Mouse (Mus musculus) ovary, postnatal 10 days (tissue): ENCODE results near the gene Acot2.
"Not testable (repeated sequence)": the region's sequence is repeated elsewhere in the genome, so short reads cannot be mapped to it uniquely, and the experiment has no call there.

Experiments
- DNase-seq: peaks from one replicate; pipeline ENCODE4 v3.0.0; 2022; ENCODE audit warnings: low spot score

Gene Acot2

DNA sequence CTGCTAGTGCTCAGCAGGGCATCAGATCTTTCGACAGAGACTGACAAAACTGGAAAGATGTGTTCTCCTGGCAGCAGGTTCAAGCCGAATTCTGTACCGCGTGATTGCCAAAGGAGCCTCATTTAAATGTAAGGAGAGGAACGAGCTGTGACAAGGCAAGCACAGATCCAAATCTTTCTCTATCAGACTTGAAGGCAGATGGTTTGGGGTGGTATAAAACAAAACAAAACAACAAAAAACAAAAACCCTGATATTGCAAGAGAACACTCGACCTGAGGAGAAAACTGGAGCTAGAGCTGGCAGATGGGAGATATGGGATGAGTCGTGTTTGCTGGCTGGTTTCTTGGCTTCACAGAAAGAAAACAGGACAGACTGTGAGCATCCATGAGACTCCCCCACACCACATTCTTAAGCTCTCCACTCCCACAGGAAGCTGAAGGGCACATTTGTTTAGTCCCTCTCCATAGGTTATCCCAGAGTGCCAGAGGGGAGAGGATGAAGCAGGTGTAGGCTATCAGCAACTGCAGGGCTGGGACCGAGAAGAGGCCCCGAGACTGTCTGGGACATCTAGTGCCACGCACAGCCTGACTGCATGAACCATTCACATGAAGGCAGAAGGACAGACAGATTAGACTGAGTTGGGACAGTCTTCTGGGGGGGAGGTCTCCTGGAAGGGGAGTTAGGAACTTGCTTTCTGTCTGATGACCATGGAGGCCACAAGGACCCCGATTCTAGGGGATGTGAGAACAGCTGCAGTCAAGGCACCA is 10.9 kb downstream of the Acot2 start:
- DNase-seq, result no peak

DNA sequence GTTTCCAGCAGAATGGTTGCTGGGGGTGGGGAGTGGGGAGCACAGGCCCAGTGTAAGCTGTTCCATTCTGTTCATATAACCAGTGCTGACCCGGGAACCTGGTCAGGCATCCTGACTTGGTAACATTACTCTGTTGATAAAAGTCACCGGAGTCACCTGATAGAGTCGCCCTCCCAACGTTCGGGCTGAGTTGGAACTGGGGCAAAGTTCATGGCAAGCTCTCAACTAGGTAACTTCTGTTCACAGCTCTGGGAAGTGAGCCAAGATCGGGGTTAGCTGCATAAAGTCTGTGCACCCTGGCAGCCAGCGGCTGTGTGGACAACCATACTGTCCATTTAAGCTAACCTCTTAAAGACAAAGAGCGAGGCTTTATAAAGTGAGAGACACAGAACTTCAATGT is 11.6 kb downstream of the Acot2 start:
- not testable (repeated sequence) for DNase-seq

DNA sequence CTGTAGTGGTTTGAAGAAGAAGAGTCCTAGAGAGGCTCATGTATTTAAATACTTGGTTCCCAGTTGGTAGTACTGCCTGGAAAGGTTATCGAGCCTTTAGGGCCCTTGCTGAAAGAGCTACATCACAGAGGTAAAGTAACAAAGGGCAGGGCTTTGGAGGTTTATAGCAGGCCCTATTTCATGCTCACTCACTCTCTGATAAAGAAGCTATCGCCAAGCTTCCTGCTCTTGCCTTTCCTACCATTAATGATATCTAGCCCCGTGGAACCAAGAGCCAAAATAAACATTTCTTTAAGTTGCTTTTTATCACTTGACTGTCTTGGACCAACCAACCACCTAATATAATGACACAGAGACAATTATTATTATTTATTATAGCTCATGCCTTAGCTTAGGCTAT is 12.8 kb downstream of the Acot2 start:
- no peak for DNase-seq

DNA sequence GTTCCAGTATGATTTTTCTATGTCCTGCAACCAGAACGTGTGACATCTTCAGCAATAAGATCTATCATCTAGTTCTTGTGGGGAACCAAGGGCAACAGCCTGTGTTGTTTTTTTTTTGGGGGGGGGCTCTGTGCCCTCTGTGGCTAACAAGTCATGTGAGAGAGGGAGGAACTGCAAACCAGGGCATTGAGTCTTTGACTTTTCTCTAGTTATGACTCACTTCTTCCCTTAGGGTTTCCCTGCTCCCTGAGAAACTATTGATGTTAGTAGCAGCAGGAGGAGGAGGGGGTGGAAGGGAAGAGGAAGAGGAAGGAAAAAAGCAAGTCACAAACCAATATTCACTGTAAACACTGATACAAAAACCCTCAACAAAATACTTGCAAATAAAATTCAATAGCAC is 16.2 kb downstream of the Acot2 start:
- DNase-seq, result no peak

DNA sequence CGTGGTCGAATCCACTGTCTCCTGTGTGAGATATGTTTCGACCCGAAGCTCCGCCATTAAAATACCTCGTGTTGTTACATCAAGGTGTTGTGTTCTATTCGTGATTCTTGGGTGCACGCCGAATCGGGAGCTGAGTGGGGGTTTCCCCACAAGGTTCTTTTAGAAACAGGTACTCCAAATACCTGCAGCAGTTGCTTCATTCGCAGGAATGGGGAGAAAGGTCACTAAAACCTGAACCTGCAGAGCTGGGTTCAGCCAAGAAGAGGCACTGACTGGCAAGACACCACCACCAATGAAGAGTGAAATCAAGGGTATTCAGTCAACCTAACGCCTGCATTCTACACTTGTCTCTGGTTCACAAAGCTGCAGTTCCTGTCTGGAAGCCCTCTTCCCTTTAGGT is 20.6 kb downstream of the Acot2 start:
- DNase-seq, result no peak

DNA sequence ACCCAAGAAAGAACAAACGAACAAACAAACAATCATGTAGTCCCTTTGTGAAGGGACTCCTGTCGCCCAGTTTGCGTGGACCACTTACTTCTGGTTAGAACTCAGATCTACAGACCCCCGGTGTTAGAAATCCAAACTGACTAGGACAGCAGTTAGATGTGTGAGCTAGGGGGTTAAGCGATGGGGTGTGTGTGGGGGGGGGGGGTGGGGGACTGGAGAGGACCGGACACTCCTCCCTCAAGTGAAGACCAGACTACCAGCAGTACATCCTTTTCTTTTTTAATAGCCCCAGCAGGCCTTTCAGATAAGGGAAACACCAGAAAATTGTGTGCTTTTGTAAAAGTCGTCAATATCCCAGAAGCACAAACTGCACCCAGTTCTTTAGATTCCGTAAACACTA is 21.1 kb downstream of the Acot2 start:
- DNase-seq, result no peak

DNA sequence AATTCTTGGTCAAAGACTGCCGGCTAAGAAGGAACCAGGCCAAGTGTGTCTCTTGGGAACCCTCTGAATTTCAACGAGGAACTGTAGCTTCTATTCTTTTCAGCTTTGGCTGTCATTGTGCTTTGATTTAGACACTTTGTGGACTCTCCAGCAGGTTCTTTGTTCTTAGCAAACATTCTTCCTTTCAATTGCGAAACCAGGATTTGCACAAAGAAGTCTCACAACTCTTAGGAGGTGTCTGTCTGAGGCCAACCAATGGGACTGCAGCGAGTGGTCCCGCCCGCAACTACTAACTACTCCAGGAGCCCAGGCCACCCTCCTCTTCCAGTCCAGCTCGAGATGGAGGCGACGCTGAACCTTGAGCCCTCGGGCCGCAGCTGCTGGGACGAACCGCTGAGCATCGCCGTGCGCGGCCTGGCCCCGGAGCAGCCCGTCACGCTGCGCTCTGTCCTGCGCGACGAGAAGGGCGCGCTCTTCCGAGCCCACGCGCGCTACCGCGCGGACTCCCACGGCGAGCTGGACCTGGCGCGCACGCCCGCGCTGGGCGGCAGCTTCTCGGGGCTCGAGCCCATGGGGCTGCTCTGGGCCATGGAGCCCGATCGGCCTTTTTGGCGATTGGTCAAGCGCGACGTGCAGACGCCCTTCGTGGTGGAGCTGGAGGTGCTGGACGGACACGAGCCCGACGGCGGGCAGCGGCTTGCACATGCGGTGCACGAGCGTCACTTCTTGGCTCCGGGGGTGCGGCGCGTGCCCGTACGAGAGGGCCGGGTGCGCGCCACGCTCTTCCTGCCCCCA is 21.7 kb downstream of the Acot2 start, which contains the start of gene Acot1:
Gene Acot1 (plus strand): TSS at position 320 of the 795 bp plus-strand sequence.
- DNase-seq, result peak; percentile 22

DNA sequence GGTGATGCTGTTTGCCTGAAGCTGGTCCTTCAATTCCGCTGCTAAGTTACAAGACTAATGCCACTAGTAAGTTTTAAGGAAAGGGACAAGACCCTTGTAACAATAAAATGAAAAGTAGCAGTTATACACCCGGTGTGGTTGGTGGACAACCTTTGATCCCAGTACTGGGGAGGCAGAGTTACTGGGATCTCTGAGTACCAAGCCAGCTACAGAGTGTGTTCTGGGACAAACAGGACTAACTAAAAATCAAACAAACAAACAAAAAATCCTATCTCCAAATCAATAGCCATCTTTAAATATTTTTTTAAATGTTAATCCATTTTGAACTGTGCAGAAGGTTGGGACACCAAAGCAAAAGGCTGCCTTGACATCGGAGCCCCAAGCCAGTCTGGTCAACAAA is 22.5 kb downstream of the Acot2 start:
- DNase-seq, result no peak

DNA sequence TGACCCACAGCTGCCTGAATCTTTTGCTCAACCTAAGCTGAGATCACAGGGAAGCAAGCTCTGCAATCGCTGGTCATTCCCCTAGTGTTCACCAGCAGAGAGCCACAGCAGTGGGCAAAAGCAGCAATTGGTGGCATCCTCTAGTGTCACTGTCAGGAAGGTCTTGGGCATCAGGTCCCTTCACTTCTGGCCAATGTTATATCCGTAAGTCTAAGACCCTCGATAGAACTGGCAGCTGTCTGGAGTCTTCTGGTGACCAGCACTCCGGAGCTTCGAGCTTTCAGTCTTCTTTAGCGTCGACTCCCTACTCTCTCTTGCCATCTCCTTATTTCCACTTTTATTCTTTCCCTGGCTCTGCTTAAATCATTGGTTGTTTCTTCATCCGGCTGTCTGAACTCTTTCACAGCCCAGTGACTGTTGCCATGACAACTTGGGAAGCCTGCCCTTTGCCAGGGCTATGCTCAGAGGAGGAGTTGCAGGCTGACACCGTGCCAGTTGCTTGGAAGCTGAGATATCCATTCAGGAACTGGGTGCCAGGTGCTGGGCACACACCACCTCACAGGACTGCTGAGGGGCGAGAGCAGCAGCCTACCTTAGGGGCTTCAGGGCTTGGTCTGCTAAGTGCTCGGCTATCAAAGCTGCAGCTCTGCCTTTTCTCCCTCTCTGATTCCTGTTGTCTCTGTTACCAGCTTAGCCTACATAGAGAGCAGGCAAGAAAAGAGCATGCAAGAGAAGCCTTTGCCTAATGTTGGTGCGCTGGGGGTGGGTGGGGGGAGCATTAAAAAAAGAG is 23.8 kb downstream of the Acot2 start:
- peak; percentile 40 for DNase-seq

DNA sequence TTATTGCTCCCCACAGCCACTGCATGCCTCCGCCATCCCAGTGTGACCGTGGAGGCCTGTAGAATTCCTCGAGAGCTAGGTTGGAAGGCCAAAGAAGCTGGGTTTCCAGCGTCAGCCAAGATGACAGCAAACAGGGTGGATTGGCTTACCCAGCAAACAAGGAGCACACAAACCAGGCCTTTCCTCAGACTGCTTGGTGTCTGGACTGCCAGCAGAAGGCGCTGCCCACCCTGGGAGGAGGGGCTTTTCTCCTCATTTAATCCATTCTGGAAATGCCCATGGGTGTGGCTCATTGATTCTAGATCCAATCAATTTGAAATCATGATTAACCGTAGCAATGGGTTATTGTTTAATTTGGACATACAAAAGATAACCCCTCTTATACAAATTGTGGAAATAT is 25.5 kb downstream of the Acot2 start:
- no peak for DNase-seq

DNA sequence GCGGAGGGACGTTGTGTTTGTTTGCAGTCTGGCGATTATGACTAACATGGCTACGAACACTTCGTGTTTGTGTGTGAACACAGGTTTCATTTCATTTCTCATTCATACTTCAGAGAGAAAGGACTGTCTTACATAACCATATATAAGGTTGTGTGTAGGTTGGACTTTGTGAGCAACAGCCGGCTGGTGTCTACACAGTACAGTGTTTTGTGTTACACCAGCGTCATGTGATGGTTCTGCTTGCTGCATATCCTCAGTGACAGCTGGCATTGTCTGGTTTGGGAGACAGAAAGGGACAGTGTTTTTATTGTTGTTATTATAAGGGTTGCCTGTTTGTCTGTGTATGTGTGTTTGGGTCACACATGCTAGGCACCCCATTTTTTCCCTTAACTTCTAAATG is 26.0 kb downstream of the Acot2 start:
- no peak for DNase-seq

DNA sequence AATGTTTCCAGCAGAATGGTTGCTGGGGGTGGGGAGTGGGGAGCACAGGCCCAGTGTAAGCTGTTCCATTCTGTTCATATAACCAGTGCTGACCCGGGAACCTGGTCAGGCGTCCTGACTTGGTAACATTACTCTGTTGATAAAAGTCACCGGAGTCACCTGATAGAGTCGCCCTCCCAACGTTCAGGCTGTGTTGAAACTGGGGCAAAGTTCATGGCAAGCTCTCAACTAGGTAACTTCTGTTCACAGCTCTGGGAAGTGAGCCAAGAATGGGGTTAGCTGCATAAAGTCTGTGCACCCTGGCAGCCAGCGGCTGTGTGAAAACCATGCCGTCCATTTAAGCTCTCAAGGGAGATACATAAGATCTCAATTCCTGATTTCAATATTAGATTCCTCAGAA is 32.9 kb downstream of the Acot2 start:
- not testable (repeated sequence) for DNase-seq

DNA sequence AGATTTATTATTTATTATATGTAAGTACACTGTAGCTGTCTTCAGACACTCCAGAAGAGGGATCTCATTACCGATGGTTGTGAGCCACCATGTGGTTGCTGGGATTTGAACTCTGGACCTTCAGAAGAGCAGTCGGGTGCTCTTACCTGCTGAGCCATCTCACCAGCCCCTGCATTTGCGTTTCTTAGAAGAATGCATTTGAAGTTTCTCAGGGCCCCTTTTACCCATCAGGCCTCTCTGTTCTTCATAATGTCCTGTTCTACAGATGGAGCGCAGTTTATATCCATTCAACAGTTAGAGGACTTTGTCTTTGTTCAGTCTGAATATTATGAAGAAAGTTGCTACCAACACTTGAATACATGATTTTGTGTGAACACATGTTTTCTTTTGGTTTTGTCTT is 34.6 kb downstream of the Acot2 start:
- DNase-seq, result not testable (repeated sequence)

DNA sequence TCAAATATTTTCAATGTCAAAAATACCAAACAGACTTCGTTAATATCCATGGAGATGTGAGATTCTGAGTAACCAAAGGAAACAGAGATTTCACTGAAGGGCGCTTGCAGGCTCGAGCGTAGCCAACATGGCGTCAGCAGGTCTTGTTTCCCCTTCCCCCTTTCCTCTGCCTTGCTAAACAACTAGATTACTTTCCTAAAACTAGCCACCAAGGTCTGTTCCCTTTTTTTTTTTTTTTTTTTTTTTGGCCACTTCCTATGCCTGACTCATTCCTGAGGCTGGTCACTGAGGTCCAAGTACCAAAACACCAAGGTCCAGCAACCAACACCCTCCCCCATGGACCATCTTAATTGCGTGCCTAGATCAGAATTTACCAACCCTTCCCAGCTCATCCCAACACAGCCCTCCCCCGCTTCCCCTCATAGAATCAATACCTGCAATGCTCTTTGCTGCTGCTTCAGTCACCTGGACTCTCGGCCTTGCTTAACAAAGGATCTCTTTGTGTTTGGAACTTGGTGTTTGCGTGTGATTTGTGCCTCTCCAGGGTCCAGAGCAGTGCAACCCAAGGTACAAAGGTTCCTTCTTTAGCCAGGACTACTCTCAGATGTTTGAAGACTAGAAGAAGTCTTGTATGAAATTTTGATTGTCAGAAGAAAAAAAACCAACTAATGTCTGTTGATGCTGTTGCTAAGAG is 35.5 kb downstream of the Acot2 start:
- no peak for DNase-seq

DNA sequence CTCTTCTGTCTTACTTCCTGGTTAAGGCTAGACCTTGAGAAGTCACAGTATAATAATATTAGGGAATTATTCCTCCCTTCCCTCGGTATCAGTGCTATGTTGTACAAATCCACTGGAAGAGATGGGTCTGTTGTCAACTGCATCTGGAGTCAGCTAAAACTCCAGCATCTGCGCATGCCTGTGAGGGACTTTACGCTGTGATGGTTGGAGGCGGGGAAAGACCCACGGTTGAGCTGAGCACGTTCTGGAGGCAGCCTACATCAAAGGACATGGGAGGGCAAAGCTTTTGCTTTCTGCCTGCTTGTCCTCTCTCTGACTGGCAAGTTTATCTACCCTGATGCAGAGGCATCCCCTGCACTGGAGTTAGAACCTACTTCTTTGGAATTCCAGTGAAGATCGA is 38.2 kb downstream of the Acot2 start:
- DNase-seq, result no peak

DNA sequence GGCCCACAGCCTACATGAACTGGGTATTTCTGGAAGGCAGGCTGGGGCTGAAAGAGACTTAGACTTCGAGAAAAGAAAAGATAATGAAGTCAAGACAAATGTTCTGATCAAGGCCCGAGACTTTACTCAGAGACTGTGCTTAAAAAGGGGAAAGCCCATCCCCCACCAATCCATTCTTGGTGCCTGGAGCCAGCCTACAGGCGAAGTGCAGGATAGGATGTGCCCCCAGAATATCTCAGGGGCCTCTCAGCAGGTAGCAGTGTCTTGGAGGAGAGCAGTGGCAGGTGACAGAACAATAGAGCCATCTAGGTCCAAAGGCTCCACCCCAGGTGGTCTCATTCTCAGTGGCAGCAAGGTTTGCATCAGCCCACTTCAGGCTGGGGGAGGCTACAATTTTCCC is 40.7 kb downstream of the Acot2 start:
- not testable (repeated sequence) for DNase-seq

DNA sequence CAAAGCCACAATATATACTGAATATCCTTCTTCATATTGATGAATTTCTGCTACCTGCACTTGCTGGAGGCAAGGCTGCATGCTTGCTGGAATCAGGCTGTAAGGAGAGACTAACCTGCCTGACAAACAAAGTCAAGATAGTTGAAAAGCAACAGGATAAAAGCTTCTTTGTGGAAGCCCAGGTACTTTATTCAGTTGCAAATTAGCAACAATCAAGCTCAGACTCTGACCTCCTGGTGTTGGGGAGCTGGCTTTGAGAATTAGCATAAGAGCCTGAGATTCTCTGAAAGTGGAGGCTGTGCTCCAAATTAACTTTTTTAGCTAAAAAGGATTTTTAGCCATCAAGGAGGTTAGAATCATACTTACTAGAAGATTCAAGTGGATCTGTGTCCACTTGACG is 41.4 kb downstream of the Acot2 start:
- not testable (repeated sequence) for DNase-seq

DNA sequence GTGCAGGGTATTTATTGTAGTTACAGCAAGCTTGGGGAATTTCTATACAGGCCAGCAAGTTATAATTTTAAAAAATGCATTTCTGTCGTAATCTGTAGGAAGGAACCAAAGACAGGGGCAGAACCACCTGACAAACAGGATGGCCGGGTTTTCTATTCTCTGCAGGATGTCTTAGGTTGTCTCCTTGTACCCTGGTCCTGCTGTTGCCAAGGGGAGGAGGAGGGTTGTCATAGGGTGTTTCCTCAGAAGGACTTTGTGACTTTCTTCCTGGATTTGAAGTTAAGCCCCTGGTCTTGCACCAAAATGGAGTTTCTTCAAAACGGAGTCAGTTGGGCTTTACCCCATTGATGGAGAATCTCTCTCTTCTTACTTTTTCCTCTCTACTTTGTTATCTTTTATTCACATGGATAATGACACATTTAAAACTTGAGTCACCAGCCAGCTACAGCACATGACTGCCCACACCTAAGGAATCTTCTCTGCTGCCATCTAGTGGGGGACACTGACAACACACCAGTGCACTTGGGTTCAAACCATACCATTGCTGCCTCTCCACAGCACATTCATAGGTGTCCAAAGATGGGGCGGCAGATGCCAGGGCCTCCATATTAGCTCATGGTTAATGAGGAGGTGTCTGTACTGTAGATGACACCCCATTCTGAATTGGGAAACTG is 43.1 kb downstream of the Acot2 start:
- peak; percentile 39 for DNase-seq

DNA sequence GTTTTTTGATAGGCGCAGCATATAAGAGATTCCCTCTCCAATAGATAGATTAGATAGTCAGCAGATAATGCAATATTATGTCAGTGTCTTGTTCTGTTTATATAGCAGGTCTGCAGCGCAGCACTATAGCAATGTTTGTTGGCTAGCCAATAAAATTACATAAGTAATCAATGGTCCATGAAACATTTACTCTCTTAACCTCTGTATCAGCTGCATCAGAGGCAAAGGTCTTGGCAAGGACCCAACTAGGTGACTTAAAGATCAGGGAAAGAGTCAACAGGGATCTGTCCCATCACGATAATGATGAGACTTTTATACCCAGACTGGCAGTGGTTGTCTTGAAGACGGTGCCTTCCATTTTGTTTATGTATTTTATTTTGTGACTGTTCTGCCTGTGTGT is 45.2 kb downstream of the Acot2 start:
- DNase-seq, result no peak

DNA sequence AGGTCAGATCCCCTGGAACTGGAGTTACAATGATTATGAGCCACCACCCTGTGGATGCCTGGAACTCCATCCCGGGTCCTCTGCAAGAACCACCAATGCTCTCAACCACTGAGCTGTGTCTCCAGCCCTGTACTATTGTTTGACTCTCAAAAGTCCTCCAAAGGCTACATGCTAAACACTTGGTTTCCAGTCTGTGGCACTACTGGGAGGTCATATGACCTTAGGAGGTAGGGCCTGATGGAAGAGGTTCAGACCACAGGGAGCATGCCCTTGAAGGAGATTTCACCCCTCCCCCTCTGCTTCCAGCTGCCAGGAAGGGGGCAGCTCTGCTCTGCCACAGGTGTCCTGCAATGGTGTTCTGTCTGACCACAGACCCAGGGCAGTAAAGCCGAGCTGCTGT is 45.6 kb downstream of the Acot2 start:
- not testable (repeated sequence) for DNase-seq

DNA sequence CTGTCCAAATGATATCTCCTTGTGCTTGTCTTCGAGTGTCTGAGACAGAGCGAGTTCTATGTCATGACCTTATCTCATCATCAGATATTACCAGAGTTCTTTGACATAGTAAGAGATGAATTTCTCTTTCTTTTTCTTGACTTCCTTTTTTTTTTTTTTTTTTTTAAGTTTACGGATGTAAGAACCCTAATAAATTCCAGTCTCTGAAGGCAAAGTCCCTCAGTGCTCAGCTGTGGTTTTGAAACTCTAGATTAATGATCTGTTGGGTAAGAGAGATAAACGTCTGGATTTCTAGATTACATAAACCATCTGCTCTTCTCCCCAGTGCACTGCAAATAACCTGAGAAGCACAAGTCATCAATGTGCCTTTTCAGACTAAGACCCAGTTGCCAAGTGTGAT is 46.4 kb downstream of the Acot2 start:
- no peak for DNase-seq
